Mouse (Mus musculus) neural tube, embryonic 13.5 days (tissue): Measurements from ENCODE around the gene Aph1b. TPM values are rescaled to one million over a fixed set of nuclear protein-coding genes. Genes with fewer than 3 reads are reported as not detected.
"Not testable (repeated sequence)": the region's sequence is repeated elsewhere in the genome, so short reads cannot be mapped to it uniquely, and the experiment has no call there.

Experiments used
- ATAC-seq: fragments of 200-750 bp; cut with Nextera tagmentation; 2 replicates; pipeline ENCODE4 v1.8.0; 2017; ENCODE audit warnings: low read depth, mild to moderate bottlenecking, moderate TSS enrichment, moderate library complexity
- H3K27ac ChIP-seq: fragments of 300-500 bp; sonication (generic); replicated peaks from 2 replicates; pipeline ENCODE4 v1.5.1; 2015; ENCODE audit warnings: moderate library complexity, mild to moderate bottlenecking, inconsistent platforms
- H3K27me3 ChIP-seq: fragments of 300-500 bp; sonication (generic); 2 replicates; pipeline ENCODE4 v1.6.1; 2015; ENCODE audit warnings: mild to moderate bottlenecking, inconsistent platforms
- H3K36me3 ChIP-seq: fragments of 300-500 bp; sonication (generic); 2 replicates; pipeline ENCODE4 v1.6.1; 2015; ENCODE audit warnings: mild to moderate bottlenecking, inconsistent platforms
- H3K4me1 ChIP-seq: fragments of 300-500 bp; sonication (generic); replicated peaks from 2 replicates; pipeline ENCODE4 v1.6.1; 2015; ENCODE audit warnings: inconsistent platforms
- H3K4me2 ChIP-seq: fragments of 300-500 bp; sonication (generic); 2 replicates; pipeline ENCODE4 v1.6.1; 2015; ENCODE audit warnings: inconsistent platforms, mild to moderate bottlenecking, moderate library complexity
- H3K4me3 ChIP-seq: fragments of 300-500 bp; sonication (generic); 2 replicates; pipeline ENCODE4 v1.5.1; 2015; ENCODE audit warnings: mild to moderate bottlenecking, inconsistent platforms
- H3K9ac ChIP-seq: fragments of 300-500 bp; sonication (generic); 2 replicates; pipeline ENCODE4 v1.6.1; 2015; ENCODE audit warnings: moderate library complexity, mild to moderate bottlenecking, inconsistent platforms
- H3K9me3 ChIP-seq: fragments of 300-500 bp; sonication (generic); 2 replicates; pipeline ENCODE4 v1.6.1; 2016; ENCODE audit warnings: inconsistent platforms
- WGBS: fragments of 180-500 bp; shearing (Covaris S2); methylation state at CpG from one replicate; pipeline ENCODE4 v1.1.7; 2015; 5-methylcytosine and 5-hydroxymethylcytosine counted together
- polyA plus RNA-seq: library from polyadenylated mRNA; unstranded; fragments of >200 nt; fragmentation: Nextera tagmentation; extraction: Ambion mirVana; gene quantifications from 2 replicates; pipeline ENCODE4 v1.2.1, GENCODE M21; 2015

Gene Aph1b
- polyA plus RNA-seq, 1 experiment from 2014 or later = 20.0 TPM

DNA sequence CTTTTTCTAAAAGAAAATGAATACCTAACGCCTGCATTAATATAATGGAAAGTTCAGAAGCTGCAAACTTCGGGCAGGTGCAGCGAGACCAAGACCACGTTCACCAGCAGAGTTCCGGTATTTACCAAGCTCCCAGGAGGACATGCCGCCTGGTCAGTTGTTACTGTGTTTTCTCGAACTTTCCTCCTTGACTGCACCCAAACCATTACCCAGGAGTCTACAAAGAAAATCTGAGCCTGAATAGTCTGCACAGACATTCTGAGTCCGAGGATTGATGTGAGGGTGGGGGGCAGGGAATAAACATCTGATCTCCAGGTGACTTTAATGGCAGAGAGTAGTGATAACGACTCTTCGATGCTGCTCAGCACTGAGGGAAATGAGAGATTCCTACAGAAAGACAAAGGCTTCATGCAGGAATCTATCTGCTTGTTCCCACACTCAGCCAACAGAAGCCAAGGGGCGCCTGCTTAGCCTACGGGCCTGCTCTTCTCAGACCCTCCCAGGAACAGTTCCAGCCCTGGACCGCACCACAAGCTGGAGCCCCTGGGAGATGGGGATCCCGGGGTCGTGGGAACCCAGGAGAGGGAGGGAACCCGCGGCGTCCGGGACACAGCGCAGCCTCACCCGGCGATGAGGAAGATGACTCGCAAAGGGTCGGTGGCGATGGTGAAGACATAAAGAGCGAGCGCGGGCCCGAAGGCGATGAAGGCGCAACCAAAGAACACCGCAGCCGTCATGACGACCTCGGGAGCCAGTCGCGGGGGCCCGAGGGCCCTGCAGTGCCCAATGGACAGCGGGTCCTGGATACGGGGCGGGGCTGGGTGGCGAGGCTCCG lies 444 bp downstream of the Aph1b start:
- H3K4me3 ChIP-seq = peak overlapping the region; percentile 75
- peak overlapping the region; percentile 82 for H3K4me2 ChIP-seq
- WGBS = 2% methylated on average over 43 of the region's 43 CpGs
- H3K4me1 ChIP-seq = peaks cover 21% of the 10 kb centered on the region
- H3K36me3 ChIP-seq = peaks cover 7% of the 10 kb centered on the region
- H3K9me3 ChIP-seq = no peaks in the 10 kb centered on the region
- ATAC-seq = peak; percentile 76
- H3K27ac ChIP-seq = peak overlapping the region; percentile 94
- H3K9ac ChIP-seq = peak overlapping the region; percentile 93
- H3K27me3 ChIP-seq = no peaks in the 10 kb centered on the region

DNA sequence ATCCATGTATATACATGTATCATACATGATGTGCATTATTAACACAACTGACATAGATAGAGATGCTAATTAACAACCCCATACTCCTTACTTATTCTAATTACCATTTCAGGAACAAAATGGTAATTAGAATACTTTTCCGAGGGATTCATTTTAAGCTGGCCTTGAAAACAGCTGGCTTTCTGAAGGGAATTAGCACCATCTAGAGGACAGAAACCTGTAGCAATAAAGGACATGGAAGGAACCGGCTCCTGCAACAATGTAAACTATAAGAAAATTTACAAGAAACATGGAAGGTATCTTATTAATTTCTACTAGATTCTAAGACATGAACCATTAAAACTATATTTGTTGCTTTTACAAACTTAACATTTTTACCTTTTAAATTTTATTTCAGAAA lies 7.5 kb downstream of the Aph1b start:
- H3K4me3 ChIP-seq = no peak overlapping the region
- H3K27me3 ChIP-seq = no peaks in the 10 kb centered on the region
- WGBS = 9% methylated on average over 2 of the region's 2 CpGs
- ATAC-seq = no peak
- H3K36me3 ChIP-seq = peaks cover 21% of the 10 kb centered on the region
- H3K9me3 ChIP-seq = no peaks in the 10 kb centered on the region
- no peak overlapping the region for H3K4me2 ChIP-seq
- H3K27ac ChIP-seq = no peak overlapping the region
- H3K4me1 ChIP-seq = no peaks in the 10 kb centered on the region
- no peak overlapping the region for H3K9ac ChIP-seq

DNA sequence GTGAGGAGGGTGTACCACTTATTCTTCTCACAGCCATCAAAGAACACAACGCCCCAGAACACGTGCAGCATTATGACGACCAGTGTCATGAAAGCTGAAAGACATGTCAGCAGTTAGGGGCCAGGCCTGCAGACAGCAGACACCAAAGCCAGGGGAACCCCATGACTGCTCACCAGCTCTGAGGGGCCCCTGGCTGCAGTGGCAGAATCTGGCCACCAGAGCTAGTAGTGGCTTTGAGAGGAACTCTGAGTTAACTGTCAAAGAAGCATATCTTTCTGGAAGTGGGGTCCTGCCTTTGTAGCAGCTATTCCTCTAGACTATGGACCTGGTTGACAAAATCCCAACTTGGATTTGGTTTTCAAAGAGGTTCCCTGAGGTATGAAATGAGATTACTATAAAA lies 10.7 kb downstream of the Aph1b start:
- 79% methylated on average over 2 of the region's 3 CpGs for WGBS
- H3K9me3 ChIP-seq, H3K9ac ChIP-seq, H3K4me3 ChIP-seq, ATAC-seq, H3K27ac ChIP-seq, H3K4me2 ChIP-seq, H3K4me1 ChIP-seq, H3K27me3 ChIP-seq: not testable (repeated sequence)
- peaks cover 15% of the 10 kb centered on the region for H3K36me3 ChIP-seq

DNA sequence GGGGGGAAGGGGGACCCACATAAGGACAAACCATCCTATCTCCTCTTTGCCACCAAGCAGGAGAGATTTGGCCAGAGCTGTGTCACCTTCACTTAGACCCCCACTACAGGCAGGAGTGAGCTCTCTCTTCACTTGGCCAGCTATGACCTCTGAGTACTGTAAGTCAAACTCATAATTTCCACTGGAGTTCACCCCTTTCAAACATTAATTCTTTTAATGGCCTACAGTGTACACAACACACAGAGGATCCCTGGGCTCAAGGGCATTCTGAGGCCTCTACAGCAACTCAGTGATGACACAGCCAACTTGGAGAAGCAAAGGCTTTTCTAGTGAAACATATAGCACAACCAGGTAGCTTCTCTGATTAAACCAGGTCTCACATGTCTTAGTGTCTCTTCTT lies 24.6 kb downstream of the Aph1b start:
- Histone ChIP-seq H3K9ac (no peak overlapping the region), H3K4me1 (no peaks in the 10 kb centered on the region), H3K36me3 (no peaks in the 10 kb centered on the region), H3K4me3 (no peak overlapping the region), H3K27ac (no peak overlapping the region), H3K4me2 (no peak overlapping the region), H3K27me3 (no peaks in the 10 kb centered on the region), H3K9me3 (no peaks in the 10 kb centered on the region)
- no peak for ATAC-seq

DNA sequence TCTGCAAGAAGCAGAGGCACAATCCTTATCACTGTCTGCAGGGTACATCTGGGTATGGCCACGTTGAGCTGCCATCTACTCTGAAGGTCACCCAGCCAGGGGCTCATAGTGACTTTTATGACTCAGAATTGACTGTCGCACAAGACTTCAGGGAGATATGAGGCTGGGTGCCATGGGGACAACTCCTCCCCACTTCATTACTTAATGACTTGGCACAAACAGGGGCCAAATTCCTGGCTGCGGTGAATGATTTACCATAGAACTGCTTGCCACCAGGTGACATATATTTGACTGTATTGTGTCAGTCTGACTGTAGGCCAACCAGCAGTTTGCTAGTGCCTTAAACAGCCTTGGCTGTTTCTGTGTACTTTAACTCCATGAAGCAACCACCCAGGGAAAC lies 26.0 kb downstream of the Aph1b start:
- no peaks in the 10 kb centered on the region for H3K4me1 ChIP-seq
- 56% methylated on average over 3 of the region's 3 CpGs for WGBS
- no peak for ATAC-seq

DNA sequence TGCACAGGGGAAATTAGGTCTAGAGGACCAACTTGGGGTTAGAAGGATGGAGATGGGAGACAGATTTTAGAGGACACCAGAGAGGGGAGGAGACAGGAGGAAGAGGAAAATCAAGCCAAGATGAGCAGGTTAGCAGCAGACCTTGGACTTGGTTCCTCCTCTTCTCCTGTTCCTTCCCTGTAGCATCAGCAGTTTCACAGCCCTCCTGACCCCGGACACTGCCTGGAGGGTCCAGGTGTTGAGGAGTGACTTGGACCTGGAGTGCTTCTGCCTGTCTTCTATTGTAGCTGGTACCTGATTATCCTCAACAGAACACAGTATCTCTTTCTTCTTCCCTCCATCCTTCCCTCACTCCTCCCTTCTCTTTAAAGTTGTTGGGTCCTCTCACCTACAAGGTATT lies 26.6 kb downstream of the Aph1b start:
- no peak for ATAC-seq
- no peaks in the 10 kb centered on the region for H3K36me3 ChIP-seq
- H3K4me2 ChIP-seq = no peak overlapping the region
- no peaks in the 10 kb centered on the region for H3K27me3 ChIP-seq
- no peaks in the 10 kb centered on the region for H3K4me1 ChIP-seq
- H3K4me3 ChIP-seq = no peak overlapping the region
- 100% methylated on average over 1 of the region's 1 CpGs for WGBS
- H3K9ac ChIP-seq = no peak overlapping the region
- H3K27ac ChIP-seq = no peak overlapping the region
- no peaks in the 10 kb centered on the region for H3K9me3 ChIP-seq

More for the DNA sequence above, 26.0 kb downstream of the Aph1b start:
- Histone ChIP-seq H3K27ac (no peak overlapping the region), H3K4me2 (no peak overlapping the region), H3K4me3 (no peak overlapping the region), H3K9ac (no peak overlapping the region), H3K36me3 (no peaks in the 10 kb centered on the region), H3K9me3 (no peaks in the 10 kb centered on the region), H3K27me3 (no peaks in the 10 kb centered on the region)

DNA sequence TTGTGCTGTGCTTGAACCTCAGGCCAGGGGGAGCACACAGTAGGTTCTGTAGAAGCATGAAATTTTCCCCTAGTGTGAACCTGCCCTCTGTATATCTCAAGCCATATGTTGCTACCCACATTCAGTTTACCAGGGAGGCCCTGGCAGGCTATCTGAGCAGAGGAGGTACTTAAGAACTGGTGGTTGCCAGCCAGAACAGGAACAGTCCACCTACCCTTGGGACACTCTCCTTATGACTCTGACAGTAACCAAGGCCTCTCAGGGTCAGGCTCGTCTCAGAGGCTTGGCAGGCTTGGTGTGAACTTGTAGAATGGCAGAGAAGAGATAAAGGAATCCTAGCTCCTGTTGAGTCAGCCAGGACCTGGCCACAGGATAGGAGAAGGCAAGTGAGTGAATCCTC lies 34.3 kb downstream of the Aph1b start:
- Histone ChIP-seq H3K9me3 (no peaks in the 10 kb centered on the region), H3K36me3 (no peaks in the 10 kb centered on the region), H3K9ac (no peak overlapping the region), H3K27ac (no peak overlapping the region), H3K27me3 (no peaks in the 10 kb centered on the region), H3K4me1 (no peaks in the 10 kb centered on the region), H3K4me2 (no peak overlapping the region), H3K4me3 (no peak overlapping the region)
- ATAC-seq = no peak
- WGBS = 83% methylated on average over 1 of the region's 1 CpGs

DNA sequence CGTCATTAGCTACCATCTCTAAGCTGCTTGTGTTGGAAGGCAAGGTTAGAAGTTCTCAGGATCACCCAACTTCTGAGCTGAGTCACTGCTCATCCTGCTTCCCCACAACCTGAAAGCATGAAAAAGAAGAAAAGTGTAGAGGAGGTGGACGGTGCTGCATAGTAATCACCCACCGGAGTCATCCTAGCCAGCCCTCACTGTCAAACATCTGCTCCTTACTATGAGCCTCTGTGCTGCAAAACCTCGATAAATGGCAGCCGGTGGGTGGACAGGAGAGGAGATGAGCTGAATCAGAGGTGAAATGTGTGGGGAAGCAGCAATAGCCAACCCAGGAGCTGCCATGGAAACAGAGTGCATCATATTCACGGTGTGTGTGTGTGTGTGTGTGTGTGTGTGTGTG lies 42.4 kb downstream of the Aph1b start:
- H3K4me1 ChIP-seq = no peaks in the 10 kb centered on the region
- WGBS = 77% methylated on average over 6 of the region's 6 CpGs
- H3K36me3 ChIP-seq = no peaks in the 10 kb centered on the region
- no peak overlapping the region for H3K27ac ChIP-seq
- H3K4me3 ChIP-seq = no peak overlapping the region
- H3K4me2 ChIP-seq = no peak overlapping the region
- H3K27me3 ChIP-seq = no peaks in the 10 kb centered on the region
- H3K9ac ChIP-seq = no peak overlapping the region
- ATAC-seq = no peak
- no peaks in the 10 kb centered on the region for H3K9me3 ChIP-seq

DNA sequence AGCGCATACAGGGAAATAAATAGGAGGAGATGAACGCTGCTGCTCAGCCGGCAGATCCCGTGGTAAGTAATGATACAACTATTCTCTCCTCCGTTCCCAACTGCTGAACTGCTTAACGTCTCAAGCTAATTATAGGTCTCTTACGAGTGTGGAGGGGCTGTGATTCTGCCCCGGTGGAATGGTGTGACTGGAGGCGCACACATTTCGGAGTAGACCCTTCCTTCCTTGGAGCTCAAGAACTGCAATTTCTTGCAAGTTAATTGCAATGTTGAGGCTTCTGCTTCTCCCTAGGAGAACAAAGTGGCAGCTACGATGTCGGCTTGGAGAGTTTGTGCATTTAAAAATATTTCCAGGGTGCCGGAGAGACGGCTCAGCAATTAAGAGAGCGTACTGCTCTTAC lies 46.9 kb downstream of the Aph1b start:
- ATAC-seq = no peak
- no peak overlapping the region for H3K4me2 ChIP-seq
- no peak overlapping the region for H3K4me3 ChIP-seq
- H3K4me1 ChIP-seq = no peaks in the 10 kb centered on the region
- H3K27ac ChIP-seq = no peak overlapping the region
- no peak overlapping the region for H3K9ac ChIP-seq
- no peaks in the 10 kb centered on the region for H3K27me3 ChIP-seq
- no peaks in the 10 kb centered on the region for H3K9me3 ChIP-seq
- no peaks in the 10 kb centered on the region for H3K36me3 ChIP-seq
- WGBS = 85% methylated on average over 15 of the region's 15 CpGs

DNA sequence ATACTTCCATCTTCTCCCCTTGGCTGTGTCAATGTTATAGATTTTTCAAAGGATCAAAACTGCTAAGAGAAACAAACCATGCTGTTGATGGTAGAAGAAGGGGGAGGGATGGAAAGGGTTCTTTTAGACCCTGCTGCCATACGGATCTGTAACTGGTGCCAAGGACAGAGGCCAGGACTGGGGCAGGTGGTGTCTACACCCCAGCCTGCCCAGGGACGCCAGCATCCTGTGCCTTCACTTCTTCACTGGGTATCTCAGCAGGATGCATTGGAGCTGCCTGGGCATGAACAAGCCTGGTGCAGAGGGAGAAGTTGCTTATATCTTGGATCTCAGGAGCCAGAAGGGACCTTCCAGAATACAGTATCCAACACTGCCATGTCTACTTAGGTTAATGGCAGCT lies 50.8 kb downstream of the Aph1b start:
- no peaks in the 10 kb centered on the region for H3K4me1 ChIP-seq

DNA sequence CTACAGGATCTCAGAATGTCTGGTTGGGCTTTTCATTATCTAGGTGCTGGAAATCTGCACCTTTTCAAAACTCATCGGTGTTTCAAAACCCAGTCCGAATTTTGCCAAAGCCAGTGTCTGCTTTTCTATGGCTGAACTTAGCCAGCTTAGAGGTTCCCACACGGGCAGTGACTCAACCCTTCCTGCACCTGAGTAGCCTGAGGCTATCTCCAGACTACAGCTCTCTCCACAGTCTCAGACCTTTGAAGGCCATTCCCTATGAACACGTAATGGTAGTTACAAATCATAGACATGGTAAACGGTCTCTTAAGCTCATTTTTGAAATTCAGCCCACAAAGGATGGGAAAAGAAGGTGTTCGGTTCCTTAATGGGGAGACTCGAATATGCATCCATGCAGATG lies 55.8 kb downstream of the Aph1b start:
- WGBS = 84% methylated on average over 7 of the region's 7 CpGs

More for the DNA sequence above, 50.8 kb downstream of the Aph1b start:
- no peaks in the 10 kb centered on the region for H3K36me3 ChIP-seq
- H3K4me3 ChIP-seq = no peak overlapping the region
- H3K27ac ChIP-seq = no peak overlapping the region
- WGBS = 95% methylated on average over 2 of the region's 2 CpGs
- no peaks in the 10 kb centered on the region for H3K9me3 ChIP-seq
- ATAC-seq = no peak
- no peak overlapping the region for H3K4me2 ChIP-seq
- H3K27me3 ChIP-seq = no peaks in the 10 kb centered on the region
- no peak overlapping the region for H3K9ac ChIP-seq

DNA sequence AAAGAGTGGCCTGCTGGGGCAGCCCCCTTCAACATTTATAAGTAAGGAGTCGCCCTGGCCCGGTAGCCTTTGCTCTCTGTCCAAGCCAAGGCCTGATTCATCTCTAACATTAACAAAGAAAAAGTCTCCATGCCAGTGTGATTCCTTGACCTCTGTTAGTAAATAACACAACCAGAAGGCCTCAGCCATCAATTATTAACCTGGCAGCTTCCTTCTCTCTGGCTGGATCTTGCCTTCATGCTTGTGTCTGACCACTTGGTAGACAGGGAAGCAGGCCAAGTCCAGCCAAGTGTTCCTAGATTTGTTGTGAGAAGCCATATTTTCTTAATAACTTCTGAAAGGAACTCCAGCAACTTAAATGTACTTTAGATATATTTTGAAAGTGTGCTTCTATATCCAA lies 58.7 kb downstream of the Aph1b start:
- no peak for ATAC-seq
- 53% methylated on average over 2 of the region's 2 CpGs for WGBS

More for the DNA sequence above, 55.8 kb downstream of the Aph1b start:
- Histone ChIP-seq H3K4me2 (no peak overlapping the region), H3K4me1 (no peaks in the 10 kb centered on the region), H3K9ac (no peak overlapping the region), H3K9me3 (no peaks in the 10 kb centered on the region), H3K27me3 (no peaks in the 10 kb centered on the region), H3K27ac (no peak overlapping the region), H3K36me3 (no peaks in the 10 kb centered on the region), H3K4me3 (no peak overlapping the region)
- ATAC-seq = no peak

DNA sequence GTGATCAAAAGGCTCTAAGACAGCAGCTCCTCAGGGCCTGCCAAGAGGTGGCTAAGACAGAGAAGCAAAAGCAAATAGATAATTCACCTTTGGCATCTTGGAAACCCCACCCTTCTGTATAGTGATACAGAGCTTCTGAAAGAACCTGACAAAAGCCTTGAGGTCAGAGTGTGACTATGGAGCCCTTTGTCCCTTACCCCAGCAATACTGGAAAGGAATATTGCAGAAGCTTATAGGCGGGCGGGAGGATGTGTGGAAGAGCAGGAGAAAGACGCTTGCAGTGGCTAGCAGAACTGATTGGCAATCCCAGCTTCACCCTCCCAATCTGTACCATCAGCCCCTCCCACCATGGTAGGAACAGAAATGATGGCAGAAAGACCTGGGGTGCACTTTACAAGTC lies 59.3 kb downstream of the Aph1b start:
- Histone ChIP-seq H3K4me1 (peaks cover 11% of the 10 kb centered on the region), H3K4me3 (no peak overlapping the region), H3K36me3 (no peaks in the 10 kb centered on the region), H3K9ac (no peak overlapping the region), H3K27me3 (no peaks in the 10 kb centered on the region), H3K4me2 (no peak overlapping the region), H3K9me3 (no peaks in the 10 kb centered on the region), H3K27ac (no peak overlapping the region)
- no peak for ATAC-seq
- 86% methylated on average over 3 of the region's 3 CpGs for WGBS

More for the DNA sequence above, 58.7 kb downstream of the Aph1b start:
- no peaks in the 10 kb centered on the region for H3K9me3 ChIP-seq
- no peak overlapping the region for H3K27ac ChIP-seq
- H3K4me3 ChIP-seq = no peak overlapping the region
- no peaks in the 10 kb centered on the region for H3K27me3 ChIP-seq
- H3K9ac ChIP-seq = no peak overlapping the region
- H3K4me1 ChIP-seq = peaks cover 11% of the 10 kb centered on the region
- H3K4me2 ChIP-seq = no peak overlapping the region
- no peaks in the 10 kb centered on the region for H3K36me3 ChIP-seq
